Comparison of ENCODE assay signal across 8 mouse cellular contexts in genomic region chr2:173419972-173420391, GRCm38 (mm10).
DNase-seq lines count a peak whose midpoint lies in the region; ATAC-seq lines count a peak whose summit lies in the region.

No protein-coding gene starts in this region.

- H3K36me3 ChIP-seq in forebrain, embryonic 15.5 days, result no peaks in the 10 kb centered on the region
- H3K36me3 ChIP-seq in forebrain, embryonic 13.5 days (ENCODE audit: poor library complexity, severe bottlenecking), result no peaks in the 10 kb centered on the region
- no peaks in the 10 kb centered on the region for H3K36me3 ChIP-seq in midbrain, embryonic 16.5 days (ENCODE audit: control insufficient read depth, insufficient read depth, low read length)
- no peaks in the 10 kb centered on the region for H3K36me3 ChIP-seq in midbrain, embryonic 11.5 days (ENCODE audit: control insufficient read depth, insufficient read depth, low read length)
- H3K36me3 ChIP-seq in stomach, embryonic 16.5 days (ENCODE audit: control insufficient read depth, insufficient read depth, low read length), result no peaks in the 10 kb centered on the region

- H3K27me3 ChIP-seq in forebrain, embryonic 15.5 days, result no peaks in the 10 kb centered on the region
- no peaks in the 10 kb centered on the region for H3K27me3 ChIP-seq in forebrain, embryonic 13.5 days
- H3K27me3 ChIP-seq in midbrain, embryonic 16.5 days (ENCODE audit: control insufficient read depth, insufficient read depth, low read depth, low read length), result no peaks in the 10 kb centered on the region
- no peaks in the 10 kb centered on the region for H3K27me3 ChIP-seq in midbrain, embryonic 11.5 days (ENCODE audit: control insufficient read depth, insufficient read depth, low read length)
- no peaks in the 10 kb centered on the region for H3K27me3 ChIP-seq in stomach, embryonic 16.5 days (ENCODE audit: control insufficient read depth, insufficient read depth, low read length)

- no peak overlapping the region for H3K9ac ChIP-seq in forebrain, embryonic 15.5 days (replicated peaks)
- H3K9ac ChIP-seq in forebrain, embryonic 13.5 days, result no peak overlapping the region
- H3K9ac ChIP-seq in midbrain, embryonic 16.5 days (ENCODE audit: low read depth, low read length), result no peak overlapping the region
- no peak overlapping the region for H3K9ac ChIP-seq in midbrain, embryonic 11.5 days (ENCODE audit: low read length)
- no peak overlapping the region; the same call in 1 of the 2 replicates for H3K9ac ChIP-seq in stomach, embryonic 16.5 days (ENCODE audit: low read length)

- DNase-seq in midbrain, embryonic 11.5 days (ENCODE audit: low spot score, missing footprints), result no peak
- peak; percentile 37 to 59 for DNase-seq in layer of hippocampus, postnatal 36 days
- no peak for DNase-seq in adrenal gland, postnatal 10 days
- DNase-seq in adrenal gland, adult 8-10 months, result no peak

- 62% methylated on average over 10 of the region's 10 CpGs for WGBS in forebrain, embryonic 15.5 days
- WGBS in forebrain, embryonic 13.5 days, result 62% methylated on average over 10 of the region's 10 CpGs
- 69% methylated on average over 10 of the region's 10 CpGs for WGBS in midbrain, embryonic 16.5 days
- WGBS in midbrain, embryonic 11.5 days, result 80% methylated on average over 10 of the region's 10 CpGs
- 71% methylated on average over 10 of the region's 10 CpGs for WGBS in stomach, embryonic 16.5 days

- peak; percentile 60; the same call in 1 of the 2 replicates for ATAC-seq in forebrain, embryonic 15.5 days (replicated peaks)
- no peak for ATAC-seq in forebrain, embryonic 13.5 days
- ATAC-seq in midbrain, embryonic 16.5 days, result peak; percentile 70
- ATAC-seq in midbrain, embryonic 11.5 days (ENCODE audit: low FRiP score), result no peak
- peak; percentile 66 for ATAC-seq in stomach, embryonic 16.5 days (ENCODE audit: insufficient read depth, low FRiP score)

- H3K27ac ChIP-seq in forebrain, embryonic 15.5 days (replicated peaks), result no peak overlapping the region
- no peak overlapping the region for H3K27ac ChIP-seq in forebrain, embryonic 13.5 days
- no peak overlapping the region for H3K27ac ChIP-seq in midbrain, embryonic 16.5 days (ENCODE audit: low read length)
- no peak overlapping the region for H3K27ac ChIP-seq in midbrain, embryonic 11.5 days (ENCODE audit: low read depth, low read length)
- H3K27ac ChIP-seq in stomach, embryonic 16.5 days (ENCODE audit: low read length), result peak overlapping the region; percentile 25; the same call in 1 of the 2 replicates

- no peaks in the 10 kb centered on the region for H3K4me1 ChIP-seq in forebrain, embryonic 15.5 days
- no peaks in the 10 kb centered on the region for H3K4me1 ChIP-seq in forebrain, embryonic 13.5 days
- no peaks in the 10 kb centered on the region for H3K4me1 ChIP-seq in midbrain, embryonic 16.5 days (ENCODE audit: control insufficient read depth, insufficient read depth, low read length)
- H3K4me1 ChIP-seq in midbrain, embryonic 11.5 days (ENCODE audit: control insufficient read depth, insufficient read depth, low read length), result no peaks in the 10 kb centered on the region
- H3K4me1 ChIP-seq in stomach, embryonic 16.5 days (ENCODE audit: control insufficient read depth, insufficient read depth, low read length), result peaks cover 8% of the 10 kb centered on the region; the same call in 1 of the 2 replicates

- H3K9me3 ChIP-seq in forebrain, embryonic 15.5 days, result no peaks in the 10 kb centered on the region
- no peaks in the 10 kb centered on the region; the same call in 1 of the 2 replicates for H3K9me3 ChIP-seq in forebrain, embryonic 13.5 days (replicated peaks)
- no peaks in the 10 kb centered on the region; the same call in 1 of the 2 replicates for H3K9me3 ChIP-seq in midbrain, embryonic 16.5 days (replicated peaks; ENCODE audit: control insufficient read depth, low read length, poor library complexity, severe bottlenecking)
- H3K9me3 ChIP-seq in midbrain, embryonic 11.5 days (ENCODE audit: control insufficient read depth, low read length), result no peaks in the 10 kb centered on the region
- no peaks in the 10 kb centered on the region for H3K9me3 ChIP-seq in stomach, embryonic 16.5 days (replicated peaks; ENCODE audit: control insufficient read depth, low read length)

- H3K4me3 ChIP-seq in forebrain, embryonic 15.5 days, result no peak overlapping the region
- H3K4me3 ChIP-seq in forebrain, embryonic 13.5 days, result no peak overlapping the region
- no peak overlapping the region for H3K4me3 ChIP-seq in midbrain, embryonic 16.5 days (ENCODE audit: low read depth, low read length)
- H3K4me3 ChIP-seq in midbrain, embryonic 11.5 days (ENCODE audit: low read depth, low read length), result no peak overlapping the region
- no peak overlapping the region for H3K4me3 ChIP-seq in stomach, embryonic 16.5 days (replicated peaks; ENCODE audit: low read length)

- no peak overlapping the region for H3K4me2 ChIP-seq in forebrain, embryonic 15.5 days (replicated peaks)
- no peak overlapping the region for H3K4me2 ChIP-seq in forebrain, embryonic 13.5 days
- H3K4me2 ChIP-seq in midbrain, embryonic 16.5 days (ENCODE audit: low read length), result no peak overlapping the region
- no peak overlapping the region for H3K4me2 ChIP-seq in midbrain, embryonic 11.5 days
- no peak overlapping the region for H3K4me2 ChIP-seq in stomach, embryonic 16.5 days (ENCODE audit: low read depth, low read length)

Comparison
In these comparisons a context has a peak if more than half of its experiments do, and no peak if none do; other contexts are left out.
1. ATAC-seq: peak in forebrain, embryonic 15.5 days (single experiment), midbrain, embryonic 16.5 days (single experiment) and stomach, embryonic 16.5 days (single experiment); none in forebrain, embryonic 13.5 days (single experiment) and midbrain, embryonic 11.5 days (single experiment).
2. DNase-seq: peak in layer of hippocampus, postnatal 36 days (2 of 2); none in midbrain, embryonic 11.5 days (single experiment), adrenal gland, postnatal 10 days (single experiment) and adrenal gland, adult 8-10 months (single experiment).